Mouse (Mus musculus): ENCODE results near the gene Spc25.

The Spc25 gene

GRCm38 (mm10) chr2:69187990-69188389 lies 18.0 kb downstream of the Spc25 start:
- no peak for DNase-seq (ENCODE audit: low spot score in 2 of 2)

GRCm38 (mm10) chr2:69179721-69180120 lies 26.3 kb downstream of the Spc25 start:
- no peak for DNase-seq (ENCODE audit: low spot score in 2 of 2)

GRCm38 (mm10) chr2:69175296-69175695 lies 30.7 kb downstream of the Spc25 start:
- no peak for DNase-seq (ENCODE audit: low spot score in 2 of 2)

- no peak for DNase-seq (ENCODE audit: low spot score in 2 of 2)
Measured at GRCm38 (mm10) chr2:69170395-69171077, 35.5 kb downstream of the Spc25 start.

GRCm38 (mm10) chr2:69158907-69159306 lies 47.1 kb downstream of the Spc25 start:
- no peak for DNase-seq (ENCODE audit: low spot score in 2 of 2)

GRCm38 (mm10) chr2:69156283-69156682 lies 49.7 kb downstream of the Spc25 start:
- DNase-seq (ENCODE audit: low spot score in 2 of 2), result no peak

- DNase-seq (ENCODE audit: low spot score in 2 of 2), result no peak
Measured at GRCm38 (mm10) chr2:69155861-69156260, 50.1 kb downstream of the Spc25 start.

GRCm38 (mm10) chr2:69150841-69151240 lies 55.2 kb downstream of the Spc25 start:
- no peak for DNase-seq (ENCODE audit: low spot score in 2 of 2)

GRCm38 (mm10) chr2:69149154-69149553 lies 56.8 kb downstream of the Spc25 start:
- DNase-seq (ENCODE audit: low spot score in 2 of 2), result no peak

- no peak for DNase-seq (ENCODE audit: low spot score in 2 of 2)
Measured at GRCm38 (mm10) chr2:69148691-69149090, 57.3 kb downstream of the Spc25 start.
